Mouse (Mus musculus) CH12F3 (cell line): ENCODE results near the gene Fgd6.

Source experiments
- in situ Hi-C: fragments of 300-500 bp; cut with MboI; formaldehyde crosslinking; loops from 2 replicates; pipeline ENCODE4 v1.14.3; 2020; ENCODE audit warnings: low sequenced_read_pairs

The Fgd6 gene

GRCm38 (mm10) chr10:94043908-94044307 is 8.1 kb downstream of the Fgd6 start:
- in situ Hi-C loops, result no loop called here

- in situ Hi-C loops, result no loop called here
Measured at GRCm38 (mm10) chr10:94045301-94045700, 9.5 kb downstream of the Fgd6 start.

GRCm38 (mm10) chr10:94047024-94047423 is 11.2 kb downstream of the Fgd6 start:
- in situ Hi-C loops, result no loop called here

- in situ Hi-C loops, result no loop called here
Measured at GRCm38 (mm10) chr10:94047845-94048559, 12.2 kb downstream of the Fgd6 start.

DNA sequence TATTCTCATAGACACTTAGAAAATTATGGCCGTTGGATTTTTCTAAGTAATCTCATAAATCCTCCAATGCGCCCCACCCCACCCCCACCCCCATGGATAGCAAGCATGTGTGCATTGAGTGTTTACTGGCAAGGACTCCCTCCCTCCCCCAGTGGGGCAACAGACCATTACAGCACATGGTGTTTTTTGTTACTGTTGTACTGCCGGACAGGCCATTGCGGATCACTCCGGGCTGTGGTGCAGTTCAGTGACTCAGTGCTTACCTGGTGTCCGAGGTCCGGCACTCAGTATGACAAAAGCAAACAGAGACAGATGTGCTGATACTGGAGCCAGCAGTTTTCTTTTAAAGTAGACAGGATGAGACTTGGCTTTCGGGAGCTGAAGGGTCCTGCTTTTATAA is 13.3 kb downstream of the Fgd6 start:
- in situ Hi-C loops, result no loop called here

GRCm38 (mm10) chr10:94050736-94051135 is 14.9 kb downstream of the Fgd6 start:
- in situ Hi-C loops, result no loop called here

- in situ Hi-C loops, result no loop called here
Measured at GRCm38 (mm10) chr10:94056487-94056886, 20.7 kb downstream of the Fgd6 start.

DNA sequence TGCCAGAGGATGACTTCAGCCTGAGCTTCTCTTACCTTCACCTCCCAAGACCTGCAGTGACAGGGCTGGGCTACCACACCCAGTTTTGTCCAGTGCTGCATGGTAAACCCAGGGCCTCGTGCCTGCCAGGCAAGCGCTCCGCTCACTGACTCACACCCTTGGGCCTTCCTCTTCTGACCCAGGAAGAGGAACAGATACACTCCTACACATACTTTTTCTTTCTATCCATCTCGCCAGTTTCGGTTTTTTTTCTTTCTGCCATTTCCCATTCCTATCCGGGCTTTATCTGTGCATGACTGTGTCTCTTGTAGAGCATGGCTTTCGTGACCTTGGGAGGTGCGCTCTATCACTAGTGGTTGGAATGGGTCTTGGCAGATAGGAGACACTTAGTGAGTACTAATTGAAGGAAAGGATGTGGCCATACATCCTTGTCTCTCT is 23.8 kb downstream of the Fgd6 start:
- in situ Hi-C loops, result no loop called here

DNA sequence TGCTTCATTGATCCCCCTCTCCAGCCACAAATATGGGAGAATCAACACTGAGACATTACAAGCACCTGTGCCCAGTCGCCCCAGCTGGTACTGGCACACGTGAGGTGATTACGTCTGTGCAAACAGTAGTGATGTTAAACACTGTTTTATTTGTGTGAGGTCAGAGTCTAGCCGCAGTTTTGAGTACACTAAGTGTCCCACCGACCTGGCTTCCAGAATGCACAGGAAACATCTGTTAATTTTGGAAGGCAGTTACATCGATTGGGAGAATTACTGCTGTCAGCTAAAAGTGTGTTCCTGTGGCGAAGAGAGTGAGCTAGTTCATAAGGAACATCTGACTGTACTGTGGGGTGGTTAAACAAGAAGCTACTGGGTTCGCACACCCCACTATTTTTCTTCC is 24.4 kb downstream of the Fgd6 start:
- in situ Hi-C loops, result no loop called here

DNA sequence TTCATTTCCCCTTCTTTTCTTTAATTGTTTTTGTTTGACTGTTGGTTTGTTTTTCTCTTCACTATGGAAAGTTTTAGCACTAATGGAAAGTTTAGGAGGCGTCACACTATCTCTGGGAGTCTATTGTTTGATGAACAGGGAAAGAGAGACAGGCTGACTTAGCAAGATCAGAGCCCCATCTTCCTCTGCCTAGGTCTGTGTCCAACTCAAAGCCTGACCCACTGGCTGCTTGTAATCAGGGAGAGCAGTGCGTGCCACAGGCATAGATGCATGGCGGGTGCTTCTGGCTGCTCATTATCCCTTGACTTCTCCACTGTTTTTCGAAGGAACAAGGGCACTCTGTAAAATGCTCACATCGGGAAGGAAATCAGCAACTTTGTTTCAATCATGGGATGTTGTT is 26.6 kb downstream of the Fgd6 start:
- in situ Hi-C loops, result no loop called here

DNA sequence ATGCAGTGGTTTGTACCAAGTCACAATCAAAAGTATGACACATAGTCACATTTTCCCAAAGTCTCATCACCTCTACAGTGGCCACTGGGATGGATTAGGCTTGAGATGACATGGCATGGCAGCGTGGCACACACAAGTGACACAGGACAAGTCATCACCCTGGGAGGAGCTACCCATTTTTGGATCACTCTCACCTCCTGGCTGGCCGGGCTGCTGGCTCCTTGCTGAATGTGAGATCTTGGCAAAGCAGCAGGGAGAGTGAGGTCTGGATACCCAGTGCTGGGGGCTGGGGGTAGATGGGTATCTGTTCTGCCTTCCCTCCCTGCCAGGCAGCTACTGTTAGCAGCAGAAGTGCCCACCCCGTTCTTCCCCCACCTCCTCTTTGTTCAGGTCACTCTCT is 31.1 kb downstream of the Fgd6 start:
- in situ Hi-C loops, result no loop called here

GRCm38 (mm10) chr10:94068701-94069100 is 32.9 kb downstream of the Fgd6 start:
- in situ Hi-C loops, result no loop called here

GRCm38 (mm10) chr10:94071641-94072040 is 35.8 kb downstream of the Fgd6 start:
- in situ Hi-C loops, result no loop called here

GRCm38 (mm10) chr10:94072261-94072915 is 36.6 kb downstream of the Fgd6 start:
- in situ Hi-C loops, result no loop called here

DNA sequence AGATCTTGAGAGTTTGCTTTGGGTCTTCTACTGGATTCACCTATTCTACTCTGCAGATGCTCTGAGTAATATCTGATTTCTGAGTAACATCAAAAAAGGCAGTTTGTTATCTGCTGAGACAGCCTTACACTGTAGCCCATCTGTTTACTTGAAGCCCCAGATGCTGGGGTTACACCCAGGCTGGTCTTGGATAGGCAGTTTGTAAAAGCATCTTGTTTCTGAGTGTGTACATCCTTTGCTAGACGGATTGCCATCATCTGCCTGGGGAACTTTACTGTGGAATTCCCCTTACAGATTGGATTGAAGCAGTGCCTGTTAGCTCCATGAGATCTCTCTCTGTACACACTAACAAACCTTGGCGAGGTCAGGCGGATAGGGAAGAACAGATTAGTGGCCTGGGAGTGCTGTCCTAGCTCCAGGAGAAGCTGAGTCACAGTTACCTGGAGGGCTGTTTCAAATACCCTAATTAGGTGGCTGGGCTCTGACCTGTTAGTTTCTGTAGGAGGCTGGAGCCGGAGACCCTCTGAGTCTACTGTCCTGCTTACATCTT is 37.2 kb downstream of the Fgd6 start:
- in situ Hi-C loops, result no loop called here

GRCm38 (mm10) chr10:94076966-94077825 is 41.4 kb downstream of the Fgd6 start:
- in situ Hi-C loops, result no loop called here

GRCm38 (mm10) chr10:94080740-94081139 is 44.9 kb downstream of the Fgd6 start:
- in situ Hi-C loops, result no loop called here

- in situ Hi-C loops, result no loop called here
Measured at GRCm38 (mm10) chr10:94082040-94082734, 46.4 kb downstream of the Fgd6 start.

GRCm38 (mm10) chr10:94086315-94086714 is 50.5 kb downstream of the Fgd6 start:
- in situ Hi-C loops, result no loop called here

- in situ Hi-C loops, result no loop called here
Measured at GRCm38 (mm10) chr10:94087367-94088077, 51.7 kb downstream of the Fgd6 start.
